Mouse (Mus musculus): ENCODE measurements around the gene Efcab6. TPM values are rescaled to one million over a fixed set of nuclear protein-coding genes. Genes with fewer than 3 reads are reported as not detected.

The Efcab6 gene
- polyA plus RNA-seq, 1 experiment from 2014 or later: 1.3 TPM

DNA sequence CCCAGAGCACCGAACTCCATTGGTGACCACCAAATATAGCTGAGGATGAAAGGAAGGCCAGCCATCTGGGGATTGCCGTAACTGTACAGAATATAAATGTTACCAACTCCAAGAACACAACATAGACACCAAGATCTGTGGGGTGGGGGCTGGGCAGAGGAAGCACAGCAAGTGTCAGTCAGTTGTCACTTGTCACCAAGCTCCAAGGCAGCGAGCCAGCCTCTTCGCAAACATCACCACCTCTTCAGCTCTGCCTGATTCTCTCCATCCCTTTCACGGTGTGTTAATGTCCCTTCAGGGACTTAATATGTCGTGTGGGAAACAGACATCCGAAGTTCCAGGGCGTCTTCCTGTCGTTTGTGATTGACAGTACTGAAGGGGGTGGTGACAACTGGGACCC lies 93.0 kb downstream of the Efcab6 start:
- Histone ChIP-seq H3K9me3 (replicated peaks) (no peaks in the 10 kb centered on the region), H3K9ac (no peak overlapping the region), H3K27me3 (no peaks in the 10 kb centered on the region), H3K27ac (replicated peaks) (no peak overlapping the region), H3K4me2 (replicated peaks) (no peak overlapping the region), H3K4me3 (replicated peaks) (no peak overlapping the region), H3K36me3 (no peaks in the 10 kb centered on the region), H3K4me1 (no peaks in the 10 kb centered on the region)
- ATAC-seq (ENCODE audit: insufficient number of reproducible peaks, low FRiP score, low TSS enrichment, low read depth): no peak
- 55% methylated on average over 9 of the region's 9 CpGs for WGBS

DNA sequence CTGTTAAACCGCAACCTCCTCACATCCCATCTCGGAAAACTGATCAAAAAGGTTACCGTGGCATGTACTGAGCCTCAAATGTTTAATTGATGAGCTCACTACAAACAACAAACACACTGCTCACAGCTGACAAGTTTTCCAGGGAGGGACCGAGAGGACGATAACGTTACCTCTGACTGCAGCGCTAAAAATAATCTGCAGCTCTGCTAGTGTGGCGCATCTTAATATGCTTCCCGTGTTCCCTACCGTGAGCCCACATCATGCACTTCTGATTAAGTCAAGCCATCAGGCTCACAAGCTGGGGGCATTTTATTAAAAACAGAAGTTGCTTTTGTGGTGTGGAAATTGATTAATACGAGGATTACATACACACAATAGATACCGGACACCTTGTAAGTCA lies 97.4 kb downstream of the Efcab6 start:
- 35% methylated on average over 12 of the region's 12 CpGs for WGBS
- no peak overlapping the region for H3K4me2 ChIP-seq (replicated peaks)
- H3K9me3 ChIP-seq (replicated peaks): no peaks in the 10 kb centered on the region
- H3K27ac ChIP-seq (replicated peaks): no peak overlapping the region
- no peaks in the 10 kb centered on the region for H3K27me3 ChIP-seq
- H3K36me3 ChIP-seq: no peaks in the 10 kb centered on the region
- no peak overlapping the region for H3K4me3 ChIP-seq (replicated peaks)
- ATAC-seq (ENCODE audit: insufficient number of reproducible peaks, low FRiP score, low TSS enrichment, low read depth): no peak
- no peaks in the 10 kb centered on the region for H3K4me1 ChIP-seq
- H3K9ac ChIP-seq: no peak overlapping the region

DNA sequence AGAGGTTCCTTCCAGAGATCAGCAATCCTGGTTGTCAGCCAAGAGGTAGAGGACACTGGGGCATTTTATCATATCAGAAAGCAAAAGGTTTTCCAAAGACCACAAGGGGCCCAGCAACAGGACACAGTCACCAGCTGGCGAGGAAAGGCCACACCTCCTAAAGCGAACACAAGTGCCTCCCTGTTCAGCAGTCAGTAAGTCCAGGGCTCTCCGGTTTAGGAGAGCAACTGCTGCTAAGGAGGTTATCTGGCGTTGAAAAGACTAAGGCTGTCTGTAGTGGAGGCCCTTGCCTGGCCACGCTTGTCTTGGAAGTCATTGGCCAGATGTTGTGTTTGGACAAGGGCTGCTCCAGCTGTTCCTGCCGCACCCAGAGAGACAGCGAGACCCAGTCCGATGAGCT lies 100.1 kb downstream of the Efcab6 start:
- H3K4me2 ChIP-seq (replicated peaks): no peak overlapping the region
- no peaks in the 10 kb centered on the region for H3K27me3 ChIP-seq
- no peaks in the 10 kb centered on the region for H3K9me3 ChIP-seq (replicated peaks)
- no peak overlapping the region for H3K4me3 ChIP-seq (replicated peaks)
- no peaks in the 10 kb centered on the region for H3K4me1 ChIP-seq
- H3K9ac ChIP-seq: no peak overlapping the region
- no peaks in the 10 kb centered on the region for H3K36me3 ChIP-seq
- 47% methylated on average over 8 of the region's 8 CpGs for WGBS
- no peak overlapping the region for H3K27ac ChIP-seq (replicated peaks)
- ATAC-seq (ENCODE audit: insufficient number of reproducible peaks, low FRiP score, low TSS enrichment, low read depth): no peak

DNA sequence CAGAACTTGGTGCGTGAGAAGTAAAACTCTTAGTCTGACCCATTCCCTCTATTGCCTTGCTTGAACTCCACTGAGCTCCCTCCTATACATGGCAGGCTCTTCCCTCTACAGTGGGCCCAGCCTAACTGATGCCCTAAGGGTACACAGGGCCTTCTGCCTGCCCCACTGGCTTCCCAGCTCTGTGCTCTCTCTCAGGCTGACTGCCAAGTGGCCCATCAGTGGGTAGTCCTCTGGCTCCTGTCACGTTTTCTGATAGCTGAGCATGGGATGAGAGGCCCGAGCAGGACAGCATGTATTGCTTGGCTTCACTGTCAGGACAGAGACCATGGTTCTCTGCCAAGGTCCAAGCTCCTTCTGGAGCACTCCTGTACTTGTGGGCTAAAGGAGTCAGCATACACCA lies 106.8 kb downstream of the Efcab6 start:
- H3K9ac ChIP-seq: no peak overlapping the region
- no peak overlapping the region for H3K4me2 ChIP-seq (replicated peaks)
- 71% methylated on average over 3 of the region's 3 CpGs for WGBS
- ATAC-seq (ENCODE audit: insufficient number of reproducible peaks, low FRiP score, low TSS enrichment, low read depth): no peak
- H3K27me3 ChIP-seq: no peaks in the 10 kb centered on the region
- no peak overlapping the region for H3K27ac ChIP-seq (replicated peaks)
- no peaks in the 10 kb centered on the region for H3K36me3 ChIP-seq
- H3K9me3 ChIP-seq (replicated peaks): no peaks in the 10 kb centered on the region
- H3K4me3 ChIP-seq (replicated peaks): no peak overlapping the region
- no peaks in the 10 kb centered on the region for H3K4me1 ChIP-seq

DNA sequence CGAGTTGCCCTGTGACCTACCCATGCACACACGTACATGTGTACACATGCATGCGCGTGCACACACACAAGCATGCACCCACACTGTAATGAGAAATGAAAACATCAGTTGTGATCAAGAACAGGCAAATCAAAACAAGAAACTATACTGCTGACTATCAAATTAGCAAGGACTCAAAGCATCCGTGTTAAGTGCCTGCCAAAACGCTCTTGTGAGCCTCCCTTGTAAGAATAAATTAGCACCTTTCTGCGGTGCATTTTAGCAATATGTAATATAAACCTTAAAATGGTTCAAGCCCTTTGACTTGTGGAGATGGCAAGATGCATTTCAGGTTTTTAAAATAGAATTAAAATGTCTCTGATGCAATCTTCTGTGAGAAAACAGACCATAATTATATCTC lies 108.2 kb downstream of the Efcab6 start:
- Histone ChIP-seq H3K4me3 (replicated peaks) (no peak overlapping the region), H3K27ac (replicated peaks) (no peak overlapping the region), H3K27me3 (no peaks in the 10 kb centered on the region), H3K9me3 (replicated peaks) (no peaks in the 10 kb centered on the region), H3K4me1 (no peaks in the 10 kb centered on the region), H3K36me3 (no peaks in the 10 kb centered on the region), H3K4me2 (replicated peaks) (no peak overlapping the region), H3K9ac (no peak overlapping the region)
- WGBS: 82% methylated on average over 7 of the region's 7 CpGs
- ATAC-seq (ENCODE audit: insufficient number of reproducible peaks, low FRiP score, low TSS enrichment, low read depth): no peak

DNA sequence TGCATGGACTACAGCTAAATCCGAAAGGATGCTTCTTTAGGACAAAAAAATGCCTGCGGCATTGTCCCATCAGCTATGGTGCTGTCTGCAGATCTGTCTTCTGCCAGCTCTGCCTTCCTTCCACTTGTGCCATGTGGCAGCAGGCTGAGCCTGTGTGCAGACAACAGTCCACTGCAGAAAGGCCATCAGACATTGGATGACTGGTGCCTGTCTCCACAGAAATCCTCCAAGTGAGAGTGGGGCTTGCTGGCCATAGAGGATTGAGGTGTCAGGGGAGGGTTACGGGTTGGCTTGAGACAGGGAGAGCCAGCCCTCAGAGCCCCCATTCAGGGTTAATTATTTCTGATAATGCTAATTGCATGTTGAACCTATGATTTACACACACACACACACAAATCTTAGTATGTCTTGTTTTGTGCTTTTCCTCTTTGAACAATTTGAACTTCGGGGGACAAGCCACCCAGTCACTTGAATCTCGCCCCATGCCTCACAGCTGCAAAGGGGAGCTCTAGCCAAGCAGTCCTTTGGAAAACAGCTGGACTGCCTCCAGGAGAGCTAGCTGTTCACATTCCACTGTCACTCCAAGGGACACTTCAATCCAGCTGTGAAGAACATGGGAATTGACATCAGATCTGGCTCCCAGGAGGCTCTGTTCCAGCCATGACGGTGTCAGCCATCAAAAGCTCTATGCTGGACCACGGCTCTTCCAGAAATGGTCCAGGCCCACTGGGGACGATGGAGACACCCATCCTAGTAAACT lies 109.1 kb downstream of the Efcab6 start:
- Histone ChIP-seq H3K4me2 (replicated peaks) (no peak overlapping the region), H3K27me3 (no peaks in the 10 kb centered on the region), H3K27ac (replicated peaks) (no peak overlapping the region), H3K4me3 (replicated peaks) (no peak overlapping the region), H3K9ac (no peak overlapping the region), H3K4me1 (no peaks in the 10 kb centered on the region), H3K36me3 (no peaks in the 10 kb centered on the region), H3K9me3 (replicated peaks) (no peaks in the 10 kb centered on the region)
- no peak for ATAC-seq (ENCODE audit: insufficient number of reproducible peaks, low FRiP score, low TSS enrichment, low read depth)
- 64% methylated on average over 8 of the region's 8 CpGs for WGBS

DNA sequence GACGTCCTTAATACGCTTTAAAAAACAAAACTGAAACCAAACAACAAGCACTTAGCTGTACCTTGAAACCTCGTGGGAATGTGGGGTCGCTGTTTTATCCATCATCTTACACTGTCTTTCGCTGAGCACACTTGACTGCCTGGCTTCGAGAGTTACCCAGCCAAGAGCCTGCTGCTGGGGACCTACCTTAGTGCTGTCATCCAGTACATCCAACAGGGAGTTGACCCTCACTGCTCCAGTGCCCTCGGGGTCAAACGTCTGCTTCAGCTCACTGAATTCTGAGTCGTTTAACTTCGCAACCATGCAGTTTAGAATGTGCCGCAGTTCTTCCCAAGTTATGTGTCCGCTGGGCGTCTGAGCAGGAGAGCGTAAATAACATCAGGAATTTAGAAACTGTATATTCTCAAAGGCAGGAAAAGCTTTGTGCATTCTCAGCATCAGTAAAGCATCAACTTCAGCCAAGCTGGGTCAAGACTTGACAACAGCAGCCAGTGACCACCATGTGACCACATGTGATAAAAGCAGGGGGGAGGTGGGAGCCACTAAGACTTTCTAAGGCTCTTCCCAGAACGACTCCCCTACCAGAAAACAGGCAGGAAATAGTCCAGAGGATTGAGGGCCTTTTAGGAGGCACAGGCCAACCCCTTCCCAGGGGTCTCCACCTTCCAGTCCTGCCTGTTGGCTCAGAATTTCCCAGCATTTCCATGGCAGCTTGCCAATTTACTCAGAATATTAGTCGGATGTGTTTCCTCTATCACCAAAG lies 115.3 kb downstream of the Efcab6 start:
- no peaks in the 10 kb centered on the region for H3K36me3 ChIP-seq
- no peak overlapping the region for H3K9ac ChIP-seq
- H3K4me2 ChIP-seq (replicated peaks): no peak overlapping the region
- no peaks in the 10 kb centered on the region for H3K9me3 ChIP-seq (replicated peaks)
- H3K27me3 ChIP-seq: no peaks in the 10 kb centered on the region
- no peaks in the 10 kb centered on the region for H3K4me1 ChIP-seq
- WGBS: 42% methylated on average over 16 of the region's 16 CpGs
- ATAC-seq (ENCODE audit: insufficient number of reproducible peaks, low FRiP score, low TSS enrichment, low read depth): no peak
- H3K4me3 ChIP-seq (replicated peaks): no peak overlapping the region
- H3K27ac ChIP-seq (replicated peaks): no peak overlapping the region

DNA sequence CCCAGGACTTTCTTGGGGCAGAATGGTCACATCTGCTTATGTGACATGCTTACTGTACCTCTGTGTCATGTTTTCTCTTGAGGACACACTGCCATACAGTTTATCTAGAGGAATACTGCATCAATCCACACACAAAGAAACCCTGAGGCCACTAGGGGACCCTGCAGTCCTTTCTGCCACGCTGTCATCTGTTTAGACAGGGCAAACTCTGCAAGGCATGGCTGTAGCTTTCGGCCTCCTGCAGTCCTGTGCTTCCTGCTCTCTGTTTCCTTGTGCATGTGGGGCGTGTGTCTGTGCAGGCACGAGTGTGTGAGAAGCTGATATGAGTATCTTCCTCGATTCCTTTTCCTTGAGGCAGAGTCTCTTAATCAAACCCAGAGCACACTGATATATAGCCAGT lies 125.5 kb downstream of the Efcab6 start:
- H3K9ac ChIP-seq: no peak overlapping the region

DNA sequence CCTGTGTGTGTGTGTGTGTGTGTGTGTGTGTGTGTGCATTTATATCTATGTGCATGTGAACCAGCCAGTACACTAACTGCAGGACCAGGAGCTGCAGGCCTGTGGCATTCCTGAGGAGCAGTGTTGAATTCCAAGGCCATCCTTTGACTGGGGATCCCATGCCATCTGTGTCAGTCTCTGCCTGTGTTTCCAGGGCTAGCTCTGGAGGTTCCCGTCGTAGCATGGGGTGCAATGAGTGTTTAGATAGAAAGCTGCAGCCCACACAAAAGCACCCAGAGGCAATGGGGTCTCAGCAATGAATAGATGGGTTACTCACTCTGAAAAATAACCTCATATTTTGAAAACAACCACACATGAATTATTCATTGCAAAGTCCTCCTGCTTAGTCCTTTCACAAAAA lies 126.7 kb downstream of the Efcab6 start:
- Histone ChIP-seq H3K4me3 (replicated peaks) (no peak overlapping the region), H3K27me3 (no peaks in the 10 kb centered on the region), H3K27ac (replicated peaks) (no peak overlapping the region), H3K4me2 (replicated peaks) (no peak overlapping the region), H3K4me1 (no peaks in the 10 kb centered on the region), H3K36me3 (no peaks in the 10 kb centered on the region), H3K9me3 (replicated peaks) (no peaks in the 10 kb centered on the region), H3K9ac (no peak overlapping the region)
- 64% methylated on average over 2 of the region's 2 CpGs for WGBS
- no peak for ATAC-seq (ENCODE audit: insufficient number of reproducible peaks, low FRiP score, low TSS enrichment, low read depth)

More for the DNA sequence above, 125.5 kb downstream of the Efcab6 start:
- H3K4me1 ChIP-seq: no peaks in the 10 kb centered on the region
- no peaks in the 10 kb centered on the region for H3K27me3 ChIP-seq
- no peak for ATAC-seq (ENCODE audit: insufficient number of reproducible peaks, low FRiP score, low TSS enrichment, low read depth)
- WGBS: 23% methylated on average over 5 of the region's 5 CpGs
- no peak overlapping the region for H3K27ac ChIP-seq (replicated peaks)
- no peaks in the 10 kb centered on the region for H3K9me3 ChIP-seq (replicated peaks)
- no peak overlapping the region for H3K4me3 ChIP-seq (replicated peaks)
- no peaks in the 10 kb centered on the region for H3K36me3 ChIP-seq
- no peak overlapping the region for H3K4me2 ChIP-seq (replicated peaks)

DNA sequence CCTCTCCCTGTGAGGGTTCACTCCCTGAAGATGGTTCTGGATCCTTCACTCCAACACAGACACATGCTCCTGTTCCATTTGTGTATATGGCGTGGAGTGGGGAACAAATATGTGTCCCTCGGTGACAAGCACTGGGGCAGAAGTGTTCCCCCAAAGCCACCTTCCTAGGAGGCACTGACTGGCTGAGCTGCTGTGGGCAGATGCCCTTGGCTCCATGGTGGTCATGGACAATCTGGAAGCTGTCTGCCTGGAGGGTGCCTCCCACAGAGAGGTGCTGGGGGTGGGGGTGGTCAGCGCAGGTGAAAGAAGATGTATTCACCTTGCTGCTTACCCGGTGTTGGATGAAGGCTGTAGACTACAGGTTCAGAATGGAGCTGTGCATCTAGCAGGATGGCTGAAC lies 128.7 kb downstream of the Efcab6 start:
- WGBS: 87% methylated on average over 4 of the region's 4 CpGs
- no peaks in the 10 kb centered on the region for H3K27me3 ChIP-seq
- no peak for ATAC-seq (ENCODE audit: insufficient number of reproducible peaks, low FRiP score, low TSS enrichment, low read depth)

DNA sequence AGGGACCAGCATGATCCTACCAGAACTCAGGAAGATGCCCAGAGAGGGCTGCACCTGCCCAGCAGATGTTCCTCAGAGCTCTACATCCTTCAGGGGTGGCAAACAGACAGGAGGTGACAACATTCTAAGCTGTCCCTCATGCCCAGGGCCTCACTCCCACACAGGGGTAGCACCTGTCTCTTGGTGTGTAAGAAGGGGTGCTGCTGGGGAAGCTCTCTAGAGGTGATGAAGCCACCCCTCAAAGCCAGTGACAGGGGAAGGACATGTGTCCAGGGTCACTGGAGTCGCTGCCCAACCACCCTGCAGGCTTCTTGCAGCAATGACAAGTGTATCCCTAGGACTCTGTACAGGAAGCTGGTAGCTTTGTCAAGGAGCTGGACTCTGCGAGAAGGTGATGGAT lies 130.4 kb downstream of the Efcab6 start:
- H3K27ac ChIP-seq (replicated peaks): no peak overlapping the region
- no peak overlapping the region for H3K4me3 ChIP-seq (replicated peaks)
- no peak overlapping the region for H3K4me2 ChIP-seq (replicated peaks)
- H3K27me3 ChIP-seq: no peaks in the 10 kb centered on the region
- H3K4me1 ChIP-seq: no peaks in the 10 kb centered on the region
- 71% methylated on average over 2 of the region's 2 CpGs for WGBS
- no peaks in the 10 kb centered on the region for H3K9me3 ChIP-seq (replicated peaks)
- no peak overlapping the region for H3K9ac ChIP-seq
- ATAC-seq (ENCODE audit: insufficient number of reproducible peaks, low FRiP score, low TSS enrichment, low read depth): no peak
- no peaks in the 10 kb centered on the region for H3K36me3 ChIP-seq

More for the DNA sequence above, 128.7 kb downstream of the Efcab6 start:
- Histone ChIP-seq H3K9me3 (replicated peaks) (no peaks in the 10 kb centered on the region), H3K27ac (replicated peaks) (no peak overlapping the region), H3K4me3 (replicated peaks) (no peak overlapping the region), H3K4me2 (replicated peaks) (no peak overlapping the region), H3K36me3 (no peaks in the 10 kb centered on the region), H3K9ac (no peak overlapping the region), H3K4me1 (no peaks in the 10 kb centered on the region)

DNA sequence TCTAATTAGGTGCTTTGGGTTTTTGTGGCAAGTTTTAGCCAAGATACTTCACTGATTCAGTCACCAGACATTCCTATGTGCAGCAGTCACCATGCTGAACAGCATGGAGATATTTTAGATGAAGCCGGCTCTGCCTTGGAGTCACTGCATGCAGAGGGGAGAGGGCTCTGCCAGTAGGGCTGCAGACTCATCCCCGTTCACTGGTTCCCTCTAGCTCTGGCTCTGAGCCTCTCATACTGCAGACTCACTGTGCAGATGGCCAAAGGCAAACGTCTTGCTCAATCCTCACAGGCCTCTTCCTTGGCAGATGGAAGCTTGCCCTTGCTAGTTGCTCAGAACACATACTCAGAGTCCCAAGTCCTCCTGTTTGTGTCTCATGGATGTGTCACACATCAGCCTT lies 139.8 kb downstream of the Efcab6 start:
- H3K9ac ChIP-seq: no peak overlapping the region
- H3K36me3 ChIP-seq: no peaks in the 10 kb centered on the region
- H3K4me1 ChIP-seq: no peaks in the 10 kb centered on the region
- no peak overlapping the region for H3K4me2 ChIP-seq (replicated peaks)
- ATAC-seq (ENCODE audit: insufficient number of reproducible peaks, low FRiP score, low TSS enrichment, low read depth): no peak
- H3K4me3 ChIP-seq (replicated peaks): no peak overlapping the region
- H3K9me3 ChIP-seq (replicated peaks): no peaks in the 10 kb centered on the region
- no peaks in the 10 kb centered on the region for H3K27me3 ChIP-seq
- H3K27ac ChIP-seq (replicated peaks): no peak overlapping the region
- WGBS: 47% methylated on average over 3 of the region's 3 CpGs

Data from embryonic facial prominence, embryonic 15.5 days (tissue).